Mouse (Mus musculus): ENCODE measurements around the gene Gm10188. TPM values are rescaled to one million over a fixed set of nuclear protein-coding genes. Genes with fewer than 3 reads are reported as not detected.
A peak's percentile ranks its signal among the peaks of the same experiment; 100 is the strongest.

The Gm10188 gene
- polyA plus RNA-seq, 1 experiment from 2014 or later: not detected

DNA sequence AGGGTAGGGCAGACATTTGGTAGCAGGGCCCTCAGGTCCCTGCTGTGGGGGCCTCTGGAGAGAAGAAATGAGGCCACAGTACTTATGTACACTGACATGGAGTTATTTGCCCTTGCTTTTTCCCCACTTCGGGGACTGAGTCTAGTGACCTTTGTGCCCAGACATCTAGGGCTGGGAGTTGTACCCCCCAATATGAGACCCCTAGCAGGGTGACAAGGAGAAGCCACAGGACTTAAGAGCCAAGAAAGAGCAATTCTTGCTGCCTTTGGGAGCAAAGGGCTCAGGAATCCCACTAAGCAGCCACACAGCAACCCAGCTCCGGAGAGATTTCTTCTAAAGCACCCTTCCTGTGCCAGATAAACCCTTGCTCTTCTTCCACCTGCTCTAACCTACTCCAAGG, 27.6 kb downstream of the Gm10188 start:
- H3K9me3 ChIP-seq (ENCODE audit: control insufficient read depth, low read length): no peaks in the 10 kb centered on the region
- ATAC-seq (replicated peaks; ENCODE audit: low FRiP score, low TSS enrichment, low read depth) (no peak), DNase-seq (ENCODE audit: low spot score) (no peak)
- no peak overlapping the region for H3K27ac ChIP-seq (ENCODE audit: low read depth)
- H3K4me3 ChIP-seq (ENCODE audit: low read depth, low read length): no peak overlapping the region
- H3K27me3 ChIP-seq (replicated peaks; ENCODE audit: control insufficient read depth, insufficient read depth, low read length): peaks cover 17% of the 10 kb centered on the region; the same call in 1 of the 2 replicates
- no peak overlapping the region for H3K9ac ChIP-seq (ENCODE audit: low read length)
- H3K4me1 ChIP-seq (replicated peaks; ENCODE audit: control insufficient read depth, insufficient read depth, low read length): peaks cover 11% of the 10 kb centered on the region; the same call in 1 of the 2 replicates
- H3K36me3 ChIP-seq (ENCODE audit: control insufficient read depth, insufficient read depth, low read length): no peaks in the 10 kb centered on the region
- WGBS: 53% methylated on average over 2 of the region's 2 CpGs
- H3K4me2 ChIP-seq (ENCODE audit: low read length): no peak overlapping the region

DNA sequence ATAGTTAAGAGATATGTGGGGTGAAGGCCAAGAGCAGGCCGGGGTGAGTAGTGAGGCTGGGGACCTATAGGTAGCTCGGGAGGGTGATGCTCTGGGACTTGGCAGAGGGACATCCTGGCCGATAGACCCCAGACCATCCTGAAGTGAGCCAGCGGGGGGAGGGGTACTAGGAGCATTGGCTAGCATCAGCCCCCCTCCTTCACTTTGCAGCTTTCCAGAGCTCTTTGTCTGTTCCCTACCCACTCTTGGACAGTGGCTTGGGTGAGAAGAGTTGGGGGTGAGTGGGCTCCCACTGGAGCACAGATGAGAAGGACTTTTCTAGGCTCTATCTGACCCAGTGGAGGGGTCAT, 28.1 kb downstream of the Gm10188 start:
- ATAC-seq (replicated peaks; ENCODE audit: low FRiP score, low TSS enrichment, low read depth): no peak
- no peak for DNase-seq (ENCODE audit: low spot score)
- H3K4me1 ChIP-seq (replicated peaks; ENCODE audit: control insufficient read depth, insufficient read depth, low read length): peaks cover 11% of the 10 kb centered on the region; the same call in 1 of the 2 replicates
- peaks cover 17% of the 10 kb centered on the region; the same call in 1 of the 2 replicates for H3K27me3 ChIP-seq (replicated peaks; ENCODE audit: control insufficient read depth, insufficient read depth, low read length)
- H3K4me2 ChIP-seq (ENCODE audit: low read length): no peak overlapping the region
- H3K4me3 ChIP-seq (ENCODE audit: low read depth, low read length): no peak overlapping the region
- H3K9ac ChIP-seq (ENCODE audit: low read length): no peak overlapping the region
- WGBS: 40% methylated on average over 4 of the region's 4 CpGs
- H3K36me3 ChIP-seq (ENCODE audit: control insufficient read depth, insufficient read depth, low read length): no peaks in the 10 kb centered on the region
- no peak overlapping the region for H3K27ac ChIP-seq (ENCODE audit: low read depth)
- no peaks in the 10 kb centered on the region for H3K9me3 ChIP-seq (ENCODE audit: control insufficient read depth, low read length)

DNA sequence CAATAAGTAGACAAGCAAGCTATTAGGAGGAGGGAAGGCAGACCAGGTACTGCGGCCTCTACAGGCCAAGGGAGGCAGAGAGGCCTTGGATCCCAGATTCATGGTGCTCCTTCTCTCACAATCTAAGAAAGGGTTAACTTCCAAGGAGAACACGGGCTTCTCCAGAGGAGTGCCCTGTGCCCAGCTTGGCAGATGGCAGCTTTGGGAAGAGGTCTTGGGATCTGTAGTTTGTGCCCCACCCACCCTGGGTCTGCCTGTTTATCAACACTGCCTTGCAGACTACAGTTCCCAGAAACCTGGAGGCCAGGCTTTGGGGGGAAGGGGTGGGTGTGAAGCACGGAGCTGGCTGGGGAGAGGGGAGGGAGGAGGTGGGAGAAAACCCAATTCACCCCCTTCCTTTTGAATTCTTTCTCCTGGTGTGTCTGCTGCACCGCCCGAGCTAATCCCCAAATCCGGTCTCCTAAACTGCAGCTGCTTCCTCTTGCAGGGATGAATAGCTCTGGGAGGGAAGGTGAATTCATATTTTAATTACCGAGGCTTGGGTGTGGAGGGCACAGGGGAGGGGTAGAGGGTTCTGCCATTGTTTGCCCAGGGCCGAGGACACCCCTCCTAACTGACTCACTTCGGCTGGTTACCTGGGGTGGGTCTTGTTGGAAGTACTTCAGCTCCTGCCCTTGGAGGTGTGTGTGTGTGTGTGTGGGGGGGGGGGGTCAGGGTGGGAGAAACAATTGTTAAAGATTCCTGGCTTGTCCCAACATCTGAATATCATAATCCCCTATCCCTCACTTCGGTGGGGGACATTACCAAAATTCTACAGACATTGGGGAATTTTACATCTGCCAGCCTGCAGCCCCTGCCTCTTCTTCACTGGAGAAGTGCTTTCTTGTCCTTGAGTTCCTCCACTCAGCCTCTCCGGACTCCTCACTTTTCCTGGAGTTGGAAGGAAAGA, 28.7 kb downstream of the Gm10188 start:
- 0 out of 2 replicates have a peak, but pooled peaks have one; percentile 43 for ATAC-seq (replicated peaks; ENCODE audit: low FRiP score, low TSS enrichment, low read depth)
- 12% methylated on average over 11 of the region's 11 CpGs for WGBS
- Histone ChIP-seq H3K9me3 (ENCODE audit: control insufficient read depth, low read length) (no peaks in the 10 kb centered on the region), H3K36me3 (ENCODE audit: control insufficient read depth, insufficient read depth, low read length) (no peaks in the 10 kb centered on the region), H3K4me2 (ENCODE audit: low read length) (peak overlapping the region; percentile 23), H3K4me1 (replicated peaks; ENCODE audit: control insufficient read depth, insufficient read depth, low read length) (peaks cover 11% of the 10 kb centered on the region; the same call in 1 of the 2 replicates), H3K27me3 (replicated peaks; ENCODE audit: control insufficient read depth, insufficient read depth, low read length) (peaks cover 17% of the 10 kb centered on the region; the same call in 1 of the 2 replicates), H3K27ac (ENCODE audit: low read depth) (no peak overlapping the region), H3K4me3 (ENCODE audit: low read depth, low read length) (no peak overlapping the region), H3K9ac (ENCODE audit: low read length) (no peak overlapping the region)
- peak; percentile 61 for DNase-seq (ENCODE audit: low spot score)

DNA sequence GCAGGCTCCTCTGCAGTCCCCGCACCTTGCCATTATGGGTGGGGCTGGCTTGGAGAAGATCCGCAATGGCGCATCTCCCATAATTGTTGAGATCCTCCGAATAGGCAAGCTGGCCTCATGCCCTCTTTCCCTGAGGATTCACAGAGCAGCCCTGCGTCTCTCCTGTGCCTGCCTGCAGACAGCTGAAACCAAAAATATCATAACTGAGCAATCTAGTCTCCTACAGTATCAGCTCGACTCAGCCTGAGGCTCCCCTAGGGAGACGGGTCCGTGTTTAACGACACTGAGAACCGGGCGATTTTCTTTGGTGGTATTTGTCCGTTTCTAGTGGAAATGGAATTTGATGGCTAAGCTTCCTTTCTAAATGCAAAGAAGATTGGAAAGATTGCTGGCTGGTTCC, 29.6 kb downstream of the Gm10188 start:
- WGBS: 29% methylated on average over 12 of the region's 12 CpGs
- Histone ChIP-seq H3K27ac (ENCODE audit: low read depth) (no peak overlapping the region), H3K27me3 (replicated peaks; ENCODE audit: control insufficient read depth, insufficient read depth, low read length) (peaks cover 17% of the 10 kb centered on the region; the same call in 1 of the 2 replicates), H3K9me3 (ENCODE audit: control insufficient read depth, low read length) (no peaks in the 10 kb centered on the region), H3K4me2 (ENCODE audit: low read length) (peak overlapping the region; percentile 23; the same call in 1 of the 2 replicates), H3K9ac (ENCODE audit: low read length) (no peak overlapping the region), H3K36me3 (ENCODE audit: control insufficient read depth, insufficient read depth, low read length) (no peaks in the 10 kb centered on the region), H3K4me3 (ENCODE audit: low read depth, low read length) (no peak overlapping the region), H3K4me1 (replicated peaks; ENCODE audit: control insufficient read depth, insufficient read depth, low read length) (peaks cover 11% of the 10 kb centered on the region; the same call in 1 of the 2 replicates)
- DNase-seq (ENCODE audit: low spot score) (no peak), ATAC-seq (replicated peaks; ENCODE audit: low FRiP score, low TSS enrichment, low read depth) (no peak)

DNA sequence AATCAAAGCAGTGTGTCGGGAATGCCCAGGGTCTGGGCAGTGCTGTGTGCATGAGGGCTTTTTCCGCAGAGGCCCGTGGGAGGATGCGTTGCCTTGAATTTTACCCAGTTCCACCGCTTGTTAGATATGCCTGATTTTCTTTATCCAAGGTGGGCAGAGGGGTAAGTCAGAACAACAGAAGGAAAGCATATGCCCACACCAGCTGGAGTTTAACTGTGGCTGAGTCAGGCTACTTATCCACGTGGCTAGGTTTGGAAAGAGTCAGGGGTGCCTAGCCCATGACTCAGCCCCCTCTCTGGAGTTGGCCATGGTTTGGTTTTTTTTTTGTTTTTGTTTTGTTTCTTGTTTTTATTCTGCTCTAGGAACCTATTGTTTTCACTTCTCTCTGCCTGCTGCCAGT, 30.3 kb downstream of the Gm10188 start:
- ATAC-seq (replicated peaks; ENCODE audit: low FRiP score, low TSS enrichment, low read depth) (no peak), DNase-seq (ENCODE audit: low spot score) (no peak)
- H3K4me2 ChIP-seq (ENCODE audit: low read length): no peak overlapping the region
- H3K27ac ChIP-seq (ENCODE audit: low read depth): no peak overlapping the region
- peaks cover 11% of the 10 kb centered on the region; the same call in 1 of the 2 replicates for H3K4me1 ChIP-seq (replicated peaks; ENCODE audit: control insufficient read depth, insufficient read depth, low read length)
- no peak overlapping the region for H3K4me3 ChIP-seq (ENCODE audit: low read depth, low read length)
- no peaks in the 10 kb centered on the region for H3K36me3 ChIP-seq (ENCODE audit: control insufficient read depth, insufficient read depth, low read length)
- H3K9me3 ChIP-seq (ENCODE audit: control insufficient read depth, low read length): no peaks in the 10 kb centered on the region
- peaks cover 16% of the 10 kb centered on the region; the same call in 1 of the 2 replicates for H3K27me3 ChIP-seq (replicated peaks; ENCODE audit: control insufficient read depth, insufficient read depth, low read length)
- no peak overlapping the region for H3K9ac ChIP-seq (ENCODE audit: low read length)
- 78% methylated on average over 6 of the region's 6 CpGs for WGBS

DNA sequence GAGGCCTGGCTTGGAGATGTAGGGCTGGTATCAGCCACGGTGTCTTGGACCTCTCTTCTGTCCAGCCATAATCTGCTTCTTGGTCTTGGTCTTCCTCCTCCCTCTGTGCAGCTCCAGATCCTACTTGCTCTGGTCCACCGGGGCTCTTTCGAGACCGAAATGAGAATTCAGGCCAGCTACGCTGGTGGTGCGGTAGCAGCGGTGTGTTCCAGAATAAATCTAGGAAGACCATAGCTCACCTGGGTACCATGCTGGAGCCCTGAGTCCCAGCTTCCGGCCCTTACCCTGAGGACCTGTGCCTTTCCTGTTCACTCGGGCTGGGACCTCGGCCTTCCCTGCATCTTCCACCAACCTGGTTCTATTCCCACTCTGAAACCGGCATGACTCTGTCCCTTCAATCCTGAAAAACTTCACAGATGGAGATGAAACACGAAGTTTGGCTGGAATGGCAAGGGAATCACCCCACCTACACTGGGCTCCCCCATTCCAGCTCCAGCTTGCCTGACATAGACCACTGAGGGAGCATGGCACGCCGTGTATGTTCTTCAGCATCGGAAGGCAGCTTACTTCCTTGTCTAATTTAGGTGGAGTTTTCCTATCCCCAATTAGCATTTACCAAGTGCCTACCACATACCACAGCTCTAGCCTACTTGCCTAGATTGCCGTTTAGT, 31.0 kb downstream of the Gm10188 start:
- no peak for DNase-seq (ENCODE audit: low spot score)

DNA sequence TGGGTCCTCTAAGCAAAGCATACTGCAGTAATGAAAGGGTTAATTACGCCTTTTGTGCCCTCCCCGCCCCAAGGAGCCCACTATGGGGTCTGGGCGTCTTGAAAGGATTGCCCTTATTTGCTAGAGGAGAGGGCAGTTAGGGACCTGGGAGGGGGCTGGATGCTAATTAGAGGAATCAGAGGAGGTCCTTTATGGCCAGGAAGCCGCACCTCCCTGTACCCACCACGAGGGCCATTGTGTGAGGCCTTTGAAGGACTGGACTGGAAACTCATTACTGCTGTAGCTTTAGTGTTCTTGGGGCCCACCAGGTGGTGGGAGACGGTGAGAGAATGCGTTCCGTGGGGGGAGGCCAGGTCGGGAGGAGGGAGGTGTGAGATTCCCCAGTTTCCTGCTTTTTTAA, 31.9 kb downstream of the Gm10188 start:
- H3K27ac ChIP-seq (ENCODE audit: low read depth): no peak overlapping the region
- 19% methylated on average over 9 of the region's 9 CpGs for WGBS
- peaks cover 11% of the 10 kb centered on the region; the same call in 1 of the 2 replicates for H3K4me1 ChIP-seq (replicated peaks; ENCODE audit: control insufficient read depth, insufficient read depth, low read length)
- no peak overlapping the region for H3K4me2 ChIP-seq (ENCODE audit: low read length)
- H3K9me3 ChIP-seq (ENCODE audit: control insufficient read depth, low read length): no peaks in the 10 kb centered on the region
- no peak for ATAC-seq (replicated peaks; ENCODE audit: low FRiP score, low TSS enrichment, low read depth)
- no peak overlapping the region for H3K4me3 ChIP-seq (ENCODE audit: low read depth, low read length)
- no peak overlapping the region for H3K9ac ChIP-seq (ENCODE audit: low read length)
- no peak for DNase-seq (ENCODE audit: low spot score)
- no peaks in the 10 kb centered on the region for H3K36me3 ChIP-seq (ENCODE audit: control insufficient read depth, insufficient read depth, low read length)
- H3K27me3 ChIP-seq (replicated peaks; ENCODE audit: control insufficient read depth, insufficient read depth, low read length): peaks cover 31% of the 10 kb centered on the region; the same call in 1 of the 2 replicates

More for the DNA sequence above, 31.0 kb downstream of the Gm10188 start:
- Histone ChIP-seq H3K9me3 (ENCODE audit: control insufficient read depth, low read length) (no peaks in the 10 kb centered on the region), H3K4me3 (ENCODE audit: low read depth, low read length) (no peak overlapping the region), H3K4me2 (ENCODE audit: low read length) (no peak overlapping the region), H3K27ac (ENCODE audit: low read depth) (no peak overlapping the region), H3K36me3 (ENCODE audit: control insufficient read depth, insufficient read depth, low read length) (no peaks in the 10 kb centered on the region), H3K27me3 (replicated peaks; ENCODE audit: control insufficient read depth, insufficient read depth, low read length) (peaks cover 22% of the 10 kb centered on the region; the same call in 1 of the 2 replicates), H3K4me1 (replicated peaks; ENCODE audit: control insufficient read depth, insufficient read depth, low read length) (peaks cover 11% of the 10 kb centered on the region; the same call in 1 of the 2 replicates), H3K9ac (ENCODE audit: low read length) (no peak overlapping the region)
- 84% methylated on average over 16 of the region's 16 CpGs for WGBS
- no peak for ATAC-seq (replicated peaks; ENCODE audit: low FRiP score, low TSS enrichment, low read depth)

DNA sequence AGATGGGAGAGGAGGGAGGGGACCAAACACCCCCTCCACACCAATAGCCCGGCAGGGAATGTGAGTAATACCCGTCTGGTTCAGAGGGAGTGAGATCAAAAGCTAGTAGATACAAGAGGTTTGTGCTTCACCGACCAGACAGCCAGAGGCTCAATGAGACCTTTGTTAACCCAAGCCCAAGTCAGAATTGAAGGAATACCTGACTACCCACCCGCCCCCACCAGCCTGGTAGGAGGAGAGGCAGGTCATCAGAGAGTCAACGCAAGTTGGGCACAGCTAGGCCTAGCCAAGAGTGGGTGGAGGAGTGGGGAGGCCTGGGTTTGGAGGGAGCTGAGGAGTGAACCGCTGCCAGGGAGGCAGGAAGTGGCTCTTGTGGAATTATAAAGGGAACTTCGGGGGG, 33.2 kb downstream of the Gm10188 start:
- Histone ChIP-seq H3K36me3 (ENCODE audit: control insufficient read depth, insufficient read depth, low read length) (no peaks in the 10 kb centered on the region), H3K27me3 (replicated peaks; ENCODE audit: control insufficient read depth, insufficient read depth, low read length) (peaks cover 44% of the 10 kb centered on the region), H3K27ac (ENCODE audit: low read depth) (no peak overlapping the region), H3K4me1 (replicated peaks; ENCODE audit: control insufficient read depth, insufficient read depth, low read length) (peaks cover 11% of the 10 kb centered on the region; the same call in 1 of the 2 replicates), H3K4me2 (ENCODE audit: low read length) (no peak overlapping the region), H3K9me3 (ENCODE audit: control insufficient read depth, low read length) (no peaks in the 10 kb centered on the region), H3K4me3 (ENCODE audit: low read depth, low read length) (no peak overlapping the region), H3K9ac (ENCODE audit: low read length) (no peak overlapping the region)
- DNase-seq (ENCODE audit: low spot score) (no peak), ATAC-seq (replicated peaks; ENCODE audit: low FRiP score, low TSS enrichment, low read depth) (no peak)
- WGBS: 31% methylated on average over 7 of the region's 7 CpGs

Data from intestine, embryonic 14.5 days (tissue).